Comparison of ENCODE assay signal across 10 mouse cellular contexts in genomic region chr5:89526878-89527578, GRCm38 (mm10). TPM values are rescaled to one million over a fixed set of nuclear protein-coding genes. Genes with fewer than 3 reads are reported as not detected.
DNase-seq lines count a peak whose midpoint lies in the region; ATAC-seq lines count a peak whose summit lies in the region.
"Had no signal": no experiment of that assay in that cellular context is flagged by ENCODE, and none has a peak within 500 bp of the region (broad histone marks: within the 10 kb centered on the region; RNA-seq: fewer than 3 reads in every experiment).

Gene Npffr2 (plus strand): TSS chr5:89527429.

- H3K36me3 ChIP-seq in hindbrain, embryonic 15.5 days = no peaks in the 10 kb centered on the region
- H3K36me3 ChIP-seq in liver, embryonic 11.5 days (ENCODE audit: control insufficient read depth, insufficient read depth, low read length) = no peaks in the 10 kb centered on the region
- no peaks in the 10 kb centered on the region for H3K36me3 ChIP-seq in neural tube, embryonic 11.5 days (ENCODE audit: control insufficient read depth, insufficient read depth, low read length)

- peak within 1 kb of the TSS; percentile 97 for H3K4me2 ChIP-seq in hindbrain, embryonic 15.5 days
- H3K4me2 ChIP-seq in liver, embryonic 11.5 days = peak within 1 kb of the TSS; percentile 48
- peak within 1 kb of the TSS; percentile 82 for H3K4me2 ChIP-seq in neural tube, embryonic 11.5 days (ENCODE audit: low read depth)

- H3K4me1 ChIP-seq in hindbrain, embryonic 15.5 days (replicated peaks) = peaks cover 14% of the 10 kb centered on the region
- H3K4me1 ChIP-seq in liver, embryonic 11.5 days (replicated peaks; ENCODE audit: control insufficient read depth, insufficient read depth, low read length) = no peaks in the 10 kb centered on the region
- no peaks in the 10 kb centered on the region for H3K4me1 ChIP-seq in neural tube, embryonic 11.5 days (ENCODE audit: control insufficient read depth, insufficient read depth, low read length)

- H3K27me3 ChIP-seq in hindbrain, embryonic 15.5 days = 0 out of 2 replicates have a peak, but pooled peaks cover 6% of the 10 kb centered on the region
- 0 out of 2 replicates have a peak, but pooled peaks cover 6% of the 10 kb centered on the region for H3K27me3 ChIP-seq in liver, embryonic 11.5 days (replicated peaks; ENCODE audit: control insufficient read depth, insufficient read depth, low read length)
- no peaks in the 10 kb centered on the region for H3K27me3 ChIP-seq in neural tube, embryonic 11.5 days (ENCODE audit: control insufficient read depth, insufficient read depth, low read length)

- H3K27ac ChIP-seq in hindbrain, embryonic 15.5 days (replicated peaks) = no peak within 1 kb of the TSS
- no peak within 1 kb of the TSS for H3K27ac ChIP-seq in liver, embryonic 11.5 days (ENCODE audit: low read depth, low read length)
- H3K27ac ChIP-seq in neural tube, embryonic 11.5 days (ENCODE audit: low read depth, low read length) = no peak within 1 kb of the TSS
- H3K27ac ChIP-seq: macrophage had no signal

- ATAC-seq in hindbrain, embryonic 15.5 days (ENCODE audit: low FRiP score, low read depth) = peak; percentile 91
- ATAC-seq in liver, embryonic 11.5 days (replicated peaks; ENCODE audit: low FRiP score) = peak; percentile 56
- ATAC-seq in neural tube, embryonic 11.5 days (ENCODE audit: insufficient read depth, low FRiP score, low TSS enrichment) = peak; percentile 88

- no peaks in the 10 kb centered on the region for H3K9me3 ChIP-seq in hindbrain, embryonic 15.5 days
- no peaks in the 10 kb centered on the region for H3K9me3 ChIP-seq in liver, embryonic 11.5 days (ENCODE audit: control insufficient read depth, low read length)
- no peaks in the 10 kb centered on the region for H3K9me3 ChIP-seq in neural tube, embryonic 11.5 days (ENCODE audit: control insufficient read depth, low read length)

- DNase-seq in left cerebral cortex, adult 18-20 months (ENCODE audit: low spot score in 2 of 2) = peak; percentile 12 to 18
- no peak for DNase-seq in left cerebral cortex, adult 8-10 months (ENCODE audit: low spot score in 2 of 2)
- DNase-seq in embryo, embryonic 11.5 days (ENCODE audit: low read depth, low spot score) = peak; percentile 17
- peak; percentile 41 for DNase-seq in liver, embryonic 11.5 days (ENCODE audit: low spot score)
- DNase-seq in neural tube, embryonic 11.5 days (ENCODE audit: low spot score) = peak; percentile 57
- DNase-seq in layer of hippocampus, adult 9-10 months (ENCODE audit: low spot score) = no peak
- no peak for DNase-seq in cerebellum, adult 8-10 months

- 5% methylated on average over 23 of the region's 23 CpGs for WGBS in hindbrain, embryonic 15.5 days
- WGBS in liver, embryonic 11.5 days = 5% methylated on average over 23 of the region's 23 CpGs
- 4% methylated on average over 23 of the region's 23 CpGs for whole genome bisulfite sequencing in neural tube, embryonic 11.5 days

- H3K4me3 ChIP-seq in hindbrain, embryonic 15.5 days = peak within 1 kb of the TSS; percentile 47
- H3K4me3 ChIP-seq in liver, embryonic 11.5 days (ENCODE audit: low read depth, low read length) = peak within 1 kb of the TSS; percentile 5; the same call in 1 of the 2 replicates
- peak within 1 kb of the TSS; percentile 35 for H3K4me3 ChIP-seq in neural tube, embryonic 11.5 days (ENCODE audit: low read depth, low read length)

- peak within 1 kb of the TSS; percentile 34 for H3K9ac ChIP-seq in hindbrain, embryonic 15.5 days
- no peak within 1 kb of the TSS for H3K9ac ChIP-seq in liver, embryonic 11.5 days (ENCODE audit: low read depth, low read length)
- H3K9ac ChIP-seq in neural tube, embryonic 11.5 days (ENCODE audit: low read length) = peak within 1 kb of the TSS; percentile 47

RNA-seq across cellular contexts. Expression of gene Npffr2, which starts in this region (rescaled TPM):
- total RNA-seq in left cerebral cortex, adult 18-20 months (2021) = under 1 TPM; 0.37 to 0.40 TPM
- total RNA-seq in left cerebral cortex, adult 8-10 months (2022) = 1 to 10 TPM in 1 of 4 experiments, under 1 TPM in 3; 0.30 to 1.1 (median 0.59) TPM
- 0.25 TPM in 1 of 2 replicates, not detected in the other for polyA plus RNA-seq in hindbrain, embryonic 15.5 days (2015; fragmentation: Nextera tagmentation; extraction: Ambion mirVana)
- 0.10 TPM in 2 replicates for polyA plus RNA-seq in liver, embryonic 11.5 days (2014; fragmentation: Nextera tagmentation; extraction: Ambion mirVana)
- 0.15 TPM in 1 of 2 replicates, not detected in the other for polyA plus RNA-seq in neural tube, embryonic 11.5 days (2014; fragmentation: Nextera tagmentation; extraction: Ambion mirVana)
- total RNA-seq: adrenal gland, adult 18-20 months had no signal
- polyA plus RNA-seq: macrophage had no signal

Comparison
In these comparisons a context has a peak if more than half of its experiments do, and no peak if none do; other contexts are left out.
1. Peak in DNase-seq in left cerebral cortex, adult 18-20 months; RNA of the gene not detected or under 1 TPM.
2. Peak in ATAC-seq, H3K4me3 ChIP-seq, H3K9ac ChIP-seq and H3K4me2 ChIP-seq in hindbrain, embryonic 15.5 days; RNA of the gene not detected or under 1 TPM.
3. Peak in DNase-seq, ATAC-seq, H3K4me3 ChIP-seq and H3K4me2 ChIP-seq in liver, embryonic 11.5 days; RNA of the gene not detected or under 1 TPM.
4. Peak in DNase-seq, ATAC-seq, H3K4me3 ChIP-seq, H3K9ac ChIP-seq and H3K4me2 ChIP-seq in neural tube, embryonic 11.5 days; RNA of the gene not detected or under 1 TPM.